In genomic region chr3:13250721-13251120, GRCm38 (mm10) we compare ENCODE assay signal across 21 mouse cellular contexts.
"Had no signal": no experiment of that assay in that cellular context is flagged by ENCODE, and none has a peak within 500 bp of the region (broad histone marks: within the 10 kb centered on the region; RNA-seq: fewer than 3 reads in every experiment).

No protein-coding gene starts in this region.

- H3K4me1 ChIP-seq: lung, embryonic 15.5 days; megakaryocyte, embryonic 14.5 days; neural tube, embryonic 13.5 days; neural tube, embryonic 15.5 days; stomach, embryonic 15.5 days had no signal

- DNase-seq: liver, postnatal 0 days; lung, adult 2 months; lung, postnatal 14 days; lung, postnatal 36 days; midbrain, embryonic 14.5 days; retina, postnatal 1 day; right cerebral cortex, adult 18-20 months; right cerebral cortex, postnatal 25 days; right cerebral cortex, postnatal 4 days; spleen, adult 18-20 months; thymus, adult 2 months; thymus, postnatal 25 days; thymus, postnatal 4 days had no signal

- H3K4me3 ChIP-seq: lung, embryonic 15.5 days; megakaryocyte, embryonic 14.5 days; myocyte; neural tube, embryonic 13.5 days; neural tube, embryonic 15.5 days; stomach, embryonic 15.5 days had no signal

- H3K27ac ChIP-seq: lung, embryonic 15.5 days; macrophage; neural tube, embryonic 13.5 days; neural tube, embryonic 15.5 days; stomach, embryonic 15.5 days; stomach, postnatal 0 days had no signal

- H3K27me3 ChIP-seq: lung, embryonic 15.5 days; megakaryocyte, embryonic 14.5 days; neural tube, embryonic 13.5 days; neural tube, embryonic 15.5 days; stomach, embryonic 15.5 days had no signal

- H3K9me3 ChIP-seq: lung, embryonic 15.5 days; megakaryocyte, embryonic 14.5 days; neural tube, embryonic 13.5 days; neural tube, embryonic 15.5 days; stomach, embryonic 15.5 days had no signal

- H3K9ac ChIP-seq: liver, postnatal 0 days; lung, embryonic 15.5 days; neural tube, embryonic 13.5 days; neural tube, embryonic 15.5 days; stomach, embryonic 15.5 days had no signal

- H3K36me3 ChIP-seq: lung, embryonic 15.5 days; neural tube, embryonic 13.5 days; neural tube, embryonic 15.5 days; stomach, embryonic 15.5 days had no signal
